Mouse (Mus musculus) embryo, embryonic 9.5 days (tissue): ENCODE measurements at regions not wholly inside any gene's neighbourhood (a gene's known extent, or its start where the extent isn't known, plus 50 kb on each side); places are given as distances from the start of the nearest gene placed in this dataset.

ENCODE experiments used
- DNase-seq: peaks from one replicate; pipeline ENCODE4 v3.0.0-alpha.2; 2017; ENCODE audit errors: extremely low spot score

DNA sequence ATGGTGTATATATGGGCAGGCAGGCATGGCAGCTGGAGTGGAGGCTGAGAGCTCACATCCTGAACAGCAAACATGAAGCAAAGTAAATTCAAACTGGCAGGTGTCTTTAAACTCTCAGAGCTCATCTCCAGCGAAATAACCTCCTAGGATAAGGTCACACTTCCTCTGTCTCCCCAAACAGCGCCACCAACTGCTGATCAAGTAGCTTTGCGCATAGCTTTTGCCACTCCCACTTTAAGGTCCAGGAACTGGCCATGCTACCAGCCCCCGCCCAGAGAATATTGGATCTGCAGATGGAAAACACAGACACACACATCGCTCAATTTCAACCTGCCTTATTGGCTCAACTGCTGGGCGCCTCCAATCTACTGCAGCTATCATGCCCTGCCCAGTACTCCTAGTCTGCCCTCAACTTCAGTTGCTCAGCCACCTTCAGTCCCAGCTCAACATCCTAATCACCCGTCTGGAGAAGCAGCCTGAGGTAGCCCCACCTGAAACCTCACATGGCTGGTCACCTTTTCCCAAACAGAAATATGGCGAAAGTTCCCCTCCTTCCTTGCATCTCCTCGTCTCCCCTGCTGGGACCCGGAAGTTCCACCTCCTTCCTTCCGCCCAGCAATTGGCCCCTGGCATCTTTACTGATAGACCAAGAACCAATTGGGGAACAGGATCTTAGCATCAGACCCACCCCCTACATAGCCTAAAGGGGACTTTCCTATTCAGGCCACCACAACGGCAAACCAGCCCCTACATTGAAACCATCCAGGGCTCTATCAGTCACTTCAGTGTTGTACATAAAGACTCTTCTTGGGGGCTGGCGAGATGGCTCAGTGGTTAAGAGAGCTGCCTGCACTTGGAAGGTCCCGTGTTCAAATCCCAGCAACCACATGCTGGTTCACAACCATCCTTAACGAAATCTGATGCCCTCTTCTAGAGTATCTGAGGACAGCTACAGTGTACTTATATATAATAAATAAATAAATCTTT lies 70.4 kb upstream of the Slc38a4 start:
- no peak for DNase-seq

DNA sequence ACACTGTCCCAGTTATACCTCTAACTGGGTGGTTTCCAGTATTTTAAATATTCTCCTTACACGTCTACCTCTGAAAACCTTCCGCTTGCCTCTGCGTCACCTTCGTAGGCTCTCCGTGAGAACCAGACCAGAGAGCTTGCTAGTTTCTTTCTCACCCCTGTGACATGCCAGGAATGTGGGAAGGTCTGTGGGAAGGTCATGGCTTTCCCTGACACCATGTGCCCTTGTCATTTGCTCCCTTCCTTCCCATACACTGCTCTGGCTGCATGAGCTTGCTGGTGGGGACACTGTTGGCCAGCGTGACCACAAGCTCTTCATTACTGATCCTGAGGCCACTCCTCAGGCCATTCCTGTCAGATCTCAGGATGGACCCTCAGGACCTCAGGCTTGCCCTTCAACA lies 66.5 kb upstream of the Slc38a4 start:
- DNase-seq = no peak

DNA sequence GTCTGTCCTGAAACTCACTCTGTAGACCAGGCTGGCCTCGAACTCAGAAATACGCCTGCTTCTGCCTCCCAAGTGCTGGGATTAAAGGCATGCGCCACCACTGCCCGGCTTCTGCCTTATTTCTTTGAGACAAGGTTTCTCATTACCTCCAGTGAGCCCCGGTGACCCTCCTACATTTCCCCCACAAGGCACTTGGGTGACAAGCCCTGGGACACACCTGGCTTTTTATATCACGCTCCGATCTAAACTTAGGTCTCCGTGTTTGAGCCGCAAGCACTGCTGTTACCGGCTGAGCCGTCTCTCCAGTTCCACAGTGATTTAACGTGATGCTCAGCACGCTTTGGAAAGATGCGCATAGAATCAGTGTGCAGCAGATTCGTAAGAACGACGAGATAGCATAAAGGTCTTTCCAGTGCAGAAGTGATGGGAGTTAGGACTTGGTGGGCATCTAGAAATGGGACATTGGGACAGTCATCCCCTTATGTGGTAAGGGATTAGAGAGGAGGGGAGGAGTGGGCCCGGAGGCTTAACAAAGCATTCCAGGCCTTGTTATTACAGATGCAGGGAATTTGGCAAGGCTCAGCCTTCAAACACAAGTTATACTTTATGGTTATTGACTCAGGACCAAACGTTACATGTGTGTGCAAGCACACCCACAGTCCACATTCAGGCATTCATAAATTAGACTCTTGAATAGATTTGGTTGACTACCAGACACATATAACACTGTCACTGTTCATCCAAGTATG lies 56.9 kb upstream of the Slc38a4 start:
- DNase-seq = no peak

DNA sequence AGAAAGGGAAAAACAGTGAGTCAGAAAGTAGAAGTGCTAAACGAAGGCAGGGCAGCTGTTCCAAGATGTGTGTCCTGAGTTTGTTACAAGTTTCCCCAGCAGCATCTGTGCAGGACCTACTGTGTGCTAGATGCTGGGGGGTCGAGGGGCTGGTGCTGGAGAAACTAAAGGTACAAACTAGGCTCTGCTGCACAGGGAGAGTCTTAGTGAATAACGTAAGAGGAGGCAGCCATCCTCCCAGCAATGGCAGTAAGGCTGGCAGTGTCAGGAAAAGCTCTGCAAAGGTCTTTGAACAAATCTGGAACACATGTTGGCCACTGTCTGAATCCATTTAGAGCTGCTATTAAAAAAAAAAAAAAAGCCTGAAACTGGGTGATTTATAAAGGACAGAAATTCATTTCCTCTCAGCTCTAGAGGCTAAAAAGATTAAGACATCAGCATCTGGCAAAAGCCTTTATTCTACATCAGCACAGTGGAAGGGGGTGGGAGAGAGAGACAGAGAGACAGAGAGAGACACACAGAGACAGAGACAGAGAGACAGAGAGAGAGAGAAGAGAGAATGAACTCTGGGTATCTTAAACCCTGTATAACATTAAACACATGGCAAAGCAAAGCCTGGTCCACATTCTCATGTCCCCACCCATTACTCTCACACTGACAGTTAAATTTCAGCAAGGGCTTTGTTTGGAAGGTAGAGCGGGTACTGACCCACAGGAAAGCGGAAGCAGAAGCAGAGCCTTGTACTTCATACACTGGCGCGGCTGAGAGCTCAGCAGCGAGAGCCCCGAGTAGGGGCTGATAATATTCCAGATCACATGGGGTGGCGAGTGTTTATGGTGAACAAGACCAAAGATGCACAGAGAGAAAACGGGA lies 55.8 kb upstream of the Slc38a4 start:
- no peak for DNase-seq

DNA sequence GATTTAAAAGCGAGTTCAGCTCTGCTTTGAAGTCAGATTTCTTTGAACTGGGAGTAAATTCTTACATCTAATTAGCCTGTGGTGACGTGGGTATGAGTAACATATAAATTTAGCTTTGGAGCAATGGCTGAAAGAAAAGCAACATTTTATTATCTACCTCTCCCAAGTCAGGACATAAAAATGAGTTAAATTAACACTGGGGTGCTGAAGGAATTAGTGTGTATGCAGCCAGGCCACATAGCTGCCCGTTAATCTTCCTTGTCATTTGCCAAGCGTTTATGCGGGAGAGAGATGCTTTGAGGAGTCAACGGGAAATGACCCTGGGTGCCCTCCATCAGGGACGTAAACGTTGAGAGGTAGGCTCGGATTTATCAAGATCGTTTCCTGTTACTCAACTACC lies 52.0 kb upstream of the Slc38a4 start:
- DNase-seq = no peak

DNA sequence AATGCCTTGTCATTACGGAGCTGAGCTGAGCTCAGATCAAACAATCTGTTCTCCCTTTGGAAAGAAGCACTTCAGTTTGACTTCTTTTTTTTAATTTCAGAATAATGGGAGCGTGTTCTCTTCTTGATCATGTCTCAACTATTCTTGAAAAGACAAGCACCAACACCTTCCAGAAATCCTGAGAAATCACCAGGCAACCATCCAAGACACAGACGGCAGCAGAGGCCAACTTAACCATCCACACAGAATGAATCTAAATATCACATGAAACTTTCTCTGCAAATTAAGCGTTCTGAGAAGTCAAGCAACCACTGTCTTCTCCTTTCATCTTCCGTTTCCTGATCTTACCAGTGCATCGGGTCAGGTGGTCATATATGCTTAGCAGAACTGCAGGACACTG lies 50.8 kb upstream of the Slc38a4 start:
- no peak for DNase-seq
